In the genomic region with DNA sequence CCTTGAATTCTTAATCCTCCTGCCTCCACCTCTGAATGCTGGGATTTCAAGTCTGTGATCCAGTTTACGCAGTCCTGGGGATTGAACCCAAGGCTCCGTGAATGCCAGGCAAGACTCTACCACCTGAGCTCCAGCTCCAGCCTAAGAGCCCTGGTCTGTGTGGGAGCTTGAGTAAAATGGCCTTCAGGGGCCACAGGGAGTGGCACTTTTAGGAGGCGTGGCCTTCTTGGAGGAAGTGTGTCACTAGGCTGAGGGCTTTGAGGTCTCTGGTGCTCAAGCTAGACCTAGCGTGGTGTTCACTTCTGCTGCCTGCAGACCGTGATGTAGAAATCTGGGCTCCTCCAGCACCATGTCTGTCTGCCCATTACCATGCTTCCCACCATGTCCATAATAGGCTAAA, we compare ENCODE assay signal across 18 mouse cellular contexts. TPM values are rescaled to one million over a fixed set of nuclear protein-coding genes. Genes with fewer than 3 reads are reported as not detected.
DNase-seq lines count a peak whose midpoint lies in the region; ATAC-seq lines count a peak whose summit lies in the region.
"Had no signal": no experiment of that assay in that cellular context is flagged by ENCODE, and none has a peak within 500 bp of the region (broad histone marks: within the 10 kb centered on the region; RNA-seq: fewer than 3 reads in every experiment).

No protein-coding gene starts in this region.

- intact Hi-C loops in left cerebral cortex, postnatal 10 days (cut with DNase I) = no loop called here

- peak; percentile 20; the same call in 1 of the 2 replicates for ATAC-seq in megakaryocyte progenitor cell, adult 5-6 weeks (replicated peaks; ENCODE audit: poor library complexity)
- no peak for ATAC-seq in erythroid progenitor cell, adult 5-6 weeks (replicated peaks; ENCODE audit: low FRiP score, poor library complexity, severe bottlenecking)
- ATAC-seq: CD4-positive, CD25-positive, alpha-beta regulatory T cell, adult 4 months; forebrain, embryonic 14.5 days; forebrain, postnatal 0 days had no signal

- peak; percentile 17 for DNase-seq in thymus, postnatal 0 days (ENCODE audit: low spot score)
- no peak for DNase-seq in thymus, postnatal 14 days
- peak; percentile 72 for DNase-seq in ZHBTc4 (ENCODE audit: low read depth, low spot score)
- no peak for DNase-seq in natural killer cell, adult 2 months (ENCODE audit: low spot score in 2 of 2)
- DNase-seq in left cerebral cortex, postnatal 10 days (ENCODE audit: extremely low spot score in 1 of 2, low spot score in 2 of 2) = no peak
- DNase-seq: adrenal gland, adult 8-10 months; adrenal gland, postnatal 25 days; cerebellum, adult 11-12 months; cerebellum, adult 8-10 months; cerebellum, postnatal 10 days; cerebellum, postnatal 36 days; embryo, embryonic 11 days; forebrain, postnatal 0 days; gastrocnemius, postnatal 25 days had no signal

RNA-seq across cellular contexts. Expression of a gene that starts 27.4 kb away (rescaled TPM):
- 38.8 and 46.7 TPM in 2 replicates for polyA plus RNA-seq in thymus, postnatal 0 days (2015; fragmentation: Nextera tagmentation; extraction: Ambion mirVana)
- total RNA-seq in megakaryocyte progenitor cell, adult 5-6 weeks (2015) = 44.6 and 49.9 TPM in 2 replicates
- 32.1 and 35.8 TPM in 2 replicates for total RNA-seq in megakaryocyte progenitor cell, adult 5-6 weeks (2017)
- total RNA-seq in erythroid progenitor cell, adult 5-6 weeks (2015; ENCODE audit: low replicate concordance) = 55.3 and 129 TPM in 2 replicates
- total RNA-seq in erythroid progenitor cell, adult 5-6 weeks (2017; ENCODE audit: low replicate concordance) = 59.5 and 85.9 TPM in 2 replicates
- total RNA-seq in left cerebral cortex, postnatal 10 days (2021) = 100 to 1,000 TPM; 101 to 104 TPM

Comparison
In these comparisons a context has a peak if more than half of its experiments do, and no peak if none do; other contexts are left out.
1. DNase-seq: peak in thymus, postnatal 0 days (single experiment) and ZHBTc4 (single experiment); none in thymus, postnatal 14 days (single experiment), natural killer cell, adult 2 months (0 of 2) and left cerebral cortex, postnatal 10 days (0 of 2).